Mouse (Mus musculus): ENCODE measurements at regions not wholly inside any gene's neighbourhood (a gene's known extent, or its start where the extent isn't known, plus 50 kb on each side); places are given as distances from the start of the nearest gene placed in this dataset.

DNA sequence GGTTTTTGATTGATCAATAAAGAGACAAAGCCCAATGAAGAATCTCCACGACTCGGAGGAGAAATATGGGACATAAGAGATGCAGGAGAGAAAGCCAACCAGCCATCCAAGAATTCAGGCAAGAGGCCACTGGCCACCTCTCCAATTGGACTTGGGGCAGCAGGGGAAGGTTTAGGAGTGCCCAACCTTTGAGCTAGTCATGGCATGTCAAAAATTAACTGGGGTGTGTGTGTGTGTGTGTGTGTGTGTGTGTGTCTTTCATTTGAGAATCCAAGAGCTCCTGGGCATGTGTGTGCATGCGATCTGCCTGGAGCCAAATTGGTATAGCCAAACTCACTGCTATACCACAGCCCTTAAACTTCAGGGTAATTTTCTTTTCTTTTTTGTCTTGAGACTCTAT lies 51.6 kb upstream of the Cecr2 start:
- Histone ChIP-seq H3K4me2 (no peak overlapping the region), H3K9me3 (no peaks in the 10 kb centered on the region), H3K27me3 (replicated peaks) (no peaks in the 10 kb centered on the region), H3K4me1 (no peaks in the 10 kb centered on the region), H3K27ac (no peak overlapping the region), H3K36me3 (replicated peaks) (no peaks in the 10 kb centered on the region), H3K4me3 (no peak overlapping the region), H3K9ac (no peak overlapping the region)
- ATAC-seq (replicated peaks): no peak
- 93% methylated on average over 3 of the region's 3 CpGs for WGBS

DNA sequence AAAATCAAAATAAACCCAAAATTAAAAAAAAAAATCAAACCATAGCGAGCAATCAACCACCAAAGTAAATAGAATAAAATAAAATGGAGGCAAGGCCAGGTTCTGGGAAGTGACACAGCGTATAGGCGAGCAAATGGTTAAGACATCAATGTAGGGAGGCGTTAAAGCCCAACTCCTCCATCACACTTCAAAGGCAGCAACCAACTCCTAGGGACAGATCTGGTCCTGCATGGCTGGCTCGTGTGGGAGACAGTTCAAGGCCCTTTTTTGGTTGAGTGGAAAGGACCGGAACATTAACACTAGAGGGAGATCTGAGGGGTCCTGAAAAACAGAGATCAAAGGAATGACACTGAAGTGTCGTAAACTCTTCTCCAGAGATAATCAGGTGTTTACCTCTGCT lies 53.8 kb upstream of the Cecr2 start:
- Histone ChIP-seq H3K36me3 (replicated peaks) (no peaks in the 10 kb centered on the region), H3K4me3 (no peak overlapping the region), H3K27me3 (replicated peaks) (no peaks in the 10 kb centered on the region), H3K9ac (no peak overlapping the region), H3K4me1 (no peaks in the 10 kb centered on the region), H3K4me2 (no peak overlapping the region), H3K27ac (no peak overlapping the region), H3K9me3 (no peaks in the 10 kb centered on the region)
- WGBS: 75% methylated on average over 7 of the region's 7 CpGs
- ATAC-seq (replicated peaks): no peak

GRCm38 (mm10) chr6:120609858-120610257 lies 56.3 kb upstream of the Cecr2 start:
- H3K4me1 ChIP-seq: no peaks in the 10 kb centered on the region
- WGBS: 89% methylated on average over 4 of the region's 4 CpGs
- no peaks in the 10 kb centered on the region for H3K27me3 ChIP-seq (replicated peaks)
- no peak overlapping the region for H3K9ac ChIP-seq
- H3K4me2 ChIP-seq: no peak overlapping the region
- no peak for ATAC-seq (replicated peaks)
- no peaks in the 10 kb centered on the region for H3K36me3 ChIP-seq (replicated peaks)
- no peak overlapping the region for H3K4me3 ChIP-seq
- H3K9me3 ChIP-seq: no peaks in the 10 kb centered on the region
- H3K27ac ChIP-seq: no peak overlapping the region

GRCm38 (mm10) chr6:120605471-120605870 lies 60.7 kb upstream of the Cecr2 start:
- no peak overlapping the region for H3K9ac ChIP-seq
- no peaks in the 10 kb centered on the region for H3K4me1 ChIP-seq
- H3K9me3 ChIP-seq: no peaks in the 10 kb centered on the region
- H3K27ac ChIP-seq: no peak overlapping the region
- WGBS: 76% methylated on average over 2 of the region's 2 CpGs
- no peaks in the 10 kb centered on the region for H3K27me3 ChIP-seq (replicated peaks)
- no peak overlapping the region for H3K4me2 ChIP-seq
- ATAC-seq (replicated peaks): no peak
- no peaks in the 10 kb centered on the region for H3K36me3 ChIP-seq (replicated peaks)
- H3K4me3 ChIP-seq: no peak overlapping the region

GRCm38 (mm10) chr6:120604020-120604958 lies 61.9 kb upstream of the Cecr2 start:
- Histone ChIP-seq H3K4me3 (no peak overlapping the region), H3K9me3 (no peaks in the 10 kb centered on the region), H3K4me1 (no peaks in the 10 kb centered on the region), H3K27ac (no peak overlapping the region), H3K36me3 (replicated peaks) (no peaks in the 10 kb centered on the region), H3K27me3 (replicated peaks) (no peaks in the 10 kb centered on the region), H3K9ac (no peak overlapping the region), H3K4me2 (no peak overlapping the region)
- no peak for ATAC-seq (replicated peaks)
- WGBS: 34% methylated on average over 6 of the region's 6 CpGs

DNA sequence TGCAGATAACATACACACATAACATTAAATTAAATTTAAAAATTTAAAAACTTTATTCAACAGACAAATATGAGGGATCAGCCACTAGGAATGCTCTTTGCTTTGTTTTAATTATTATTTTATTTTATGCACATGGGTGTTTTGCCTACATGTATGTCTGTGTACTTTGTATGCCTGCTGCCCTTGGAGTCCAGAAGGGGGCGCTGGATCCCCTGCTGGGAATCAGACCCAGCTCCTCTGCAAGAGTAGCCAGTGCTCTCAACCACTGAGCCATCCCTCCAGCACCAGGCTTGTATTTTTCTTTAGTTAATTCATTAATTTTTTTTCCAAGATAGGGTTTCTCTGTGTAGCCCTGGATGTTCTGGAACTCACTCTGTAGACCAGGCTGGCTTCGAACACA lies 62.7 kb upstream of the Cecr2 start:
- no peaks in the 10 kb centered on the region for H3K27me3 ChIP-seq (replicated peaks)
- no peak overlapping the region for H3K4me3 ChIP-seq
- WGBS: 51% methylated on average over 2 of the region's 2 CpGs
- H3K27ac ChIP-seq: no peak overlapping the region
- no peak overlapping the region for H3K9ac ChIP-seq
- no peak overlapping the region for H3K4me2 ChIP-seq
- no peaks in the 10 kb centered on the region for H3K4me1 ChIP-seq
- H3K9me3 ChIP-seq: no peaks in the 10 kb centered on the region
- no peaks in the 10 kb centered on the region for H3K36me3 ChIP-seq (replicated peaks)
- no peak for ATAC-seq (replicated peaks)

DNA sequence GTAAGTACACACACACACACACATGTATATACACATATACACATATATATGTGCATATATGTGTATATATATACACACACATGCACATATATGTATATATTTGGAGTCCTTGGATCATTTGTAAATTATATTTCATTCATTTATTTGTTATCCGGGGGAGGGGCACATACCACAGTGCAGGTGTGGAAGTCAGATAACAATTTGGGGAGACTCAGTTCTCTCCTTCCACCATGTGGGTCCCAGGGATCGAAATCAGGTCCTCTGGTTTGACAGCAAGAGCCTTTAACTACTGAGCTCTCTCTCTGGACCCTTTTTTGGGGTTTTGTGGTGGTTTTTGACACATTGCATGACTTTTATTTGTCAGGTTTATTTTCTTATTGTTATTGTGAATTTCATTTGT lies 65.8 kb upstream of the Cecr2 start:
- no peak overlapping the region for H3K27ac ChIP-seq
- no peaks in the 10 kb centered on the region for H3K9me3 ChIP-seq
- H3K27me3 ChIP-seq (replicated peaks): no peaks in the 10 kb centered on the region
- no peak overlapping the region for H3K9ac ChIP-seq
- no peak for ATAC-seq (replicated peaks)
- no peaks in the 10 kb centered on the region for H3K4me1 ChIP-seq
- H3K36me3 ChIP-seq (replicated peaks): no peaks in the 10 kb centered on the region
- WGBS: 84% methylated on average over 2 of the region's 2 CpGs
- no peak overlapping the region for H3K4me2 ChIP-seq
- no peak overlapping the region for H3K4me3 ChIP-seq

DNA sequence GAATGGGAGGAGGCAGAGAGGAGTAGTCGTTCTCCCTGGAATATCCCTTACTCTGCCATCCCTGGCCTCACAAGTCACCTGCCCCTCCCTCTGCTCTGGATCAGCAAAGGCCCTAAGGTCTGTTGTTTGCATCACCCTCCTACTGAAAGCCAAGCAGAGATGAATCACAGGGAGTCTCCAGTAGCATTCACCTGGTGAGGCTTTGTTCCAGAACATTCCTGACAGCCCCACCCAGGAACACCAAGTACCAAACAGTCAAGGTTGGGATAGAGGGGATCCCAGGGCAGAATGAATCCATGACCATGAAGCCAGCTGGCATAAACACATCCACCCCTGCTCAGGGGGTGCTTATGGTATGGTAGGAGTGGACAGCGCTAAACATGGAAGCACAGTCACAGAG lies 67.4 kb upstream of the Hdhd5 start:
- Histone ChIP-seq H3K9ac (no peak overlapping the region), H3K36me3 (replicated peaks) (no peaks in the 10 kb centered on the region), H3K9me3 (no peaks in the 10 kb centered on the region), H3K4me3 (no peak overlapping the region), H3K4me1 (no peaks in the 10 kb centered on the region), H3K4me2 (no peak overlapping the region), H3K27ac (no peak overlapping the region), H3K27me3 (replicated peaks) (no peaks in the 10 kb centered on the region)
- 85% methylated on average over 2 of the region's 2 CpGs for WGBS
- no peak for ATAC-seq (replicated peaks)

DNA sequence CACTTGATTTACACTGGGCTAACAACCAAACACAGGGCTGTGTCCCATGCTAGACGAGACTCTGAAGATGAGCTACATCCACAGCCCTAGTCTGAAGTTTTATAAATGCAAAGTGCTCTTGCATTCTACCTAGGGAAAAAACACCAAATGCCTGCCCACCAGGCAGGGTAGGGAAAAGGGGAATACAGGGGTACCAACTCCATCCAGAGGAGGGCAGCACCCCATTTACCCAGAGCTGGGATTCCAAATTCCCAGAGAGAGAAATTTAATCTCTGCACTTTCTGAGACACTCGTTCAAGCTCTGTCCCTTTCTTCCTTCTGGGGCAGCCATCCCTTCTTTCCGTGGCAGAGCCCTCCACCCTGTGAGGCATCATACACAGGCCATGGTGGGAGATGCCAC lies 66.8 kb upstream of the Hdhd5 start:
- Histone ChIP-seq H3K36me3 (replicated peaks) (no peaks in the 10 kb centered on the region), H3K4me2 (no peak overlapping the region), H3K27ac (no peak overlapping the region), H3K27me3 (replicated peaks) (no peaks in the 10 kb centered on the region), H3K4me3 (no peak overlapping the region), H3K4me1 (no peaks in the 10 kb centered on the region), H3K9me3 (no peaks in the 10 kb centered on the region), H3K9ac (no peak overlapping the region)
- WGBS: 45% methylated on average over 3 of the region's 3 CpGs
- ATAC-seq (replicated peaks): no peak

GRCm38 (mm10) chr6:120596717-120597116 lies 65.6 kb upstream of the Hdhd5 start:
- Histone ChIP-seq H3K4me3 (no peak overlapping the region), H3K27me3 (replicated peaks) (no peaks in the 10 kb centered on the region), H3K27ac (no peak overlapping the region), H3K9me3 (no peaks in the 10 kb centered on the region), H3K36me3 (replicated peaks) (no peaks in the 10 kb centered on the region), H3K4me1 (peaks cover 8% of the 10 kb centered on the region), H3K4me2 (no peak overlapping the region), H3K9ac (no peak overlapping the region)
- 94% methylated on average over 3 of the region's 3 CpGs for WGBS
- ATAC-seq (replicated peaks): no peak

DNA sequence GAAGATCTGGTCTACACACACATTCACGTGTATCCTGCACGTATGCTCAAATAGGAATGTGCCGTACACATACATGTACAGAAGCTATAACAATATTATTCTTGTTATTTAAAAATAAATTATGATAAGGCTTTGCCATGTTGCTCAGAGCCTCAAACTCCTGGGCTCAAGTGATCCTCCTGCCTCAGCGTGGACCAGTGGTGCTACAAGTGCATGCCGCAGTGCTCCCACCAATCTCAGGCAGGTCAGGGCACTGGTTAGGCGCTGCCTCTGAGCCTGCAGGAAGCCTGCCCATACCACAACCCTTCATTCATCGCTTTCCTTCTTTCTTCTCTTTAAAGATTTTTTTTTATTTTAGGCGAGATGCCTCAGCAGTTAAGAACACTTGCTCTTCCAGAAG lies 63.3 kb upstream of the Hdhd5 start:
- Histone ChIP-seq H3K27ac (no peak overlapping the region), H3K9me3 (no peaks in the 10 kb centered on the region), H3K4me1 (peaks cover 8% of the 10 kb centered on the region), H3K36me3 (replicated peaks) (no peaks in the 10 kb centered on the region), H3K4me3 (no peak overlapping the region), H3K9ac (no peak overlapping the region), H3K27me3 (replicated peaks) (no peaks in the 10 kb centered on the region), H3K4me2 (no peak overlapping the region)
- WGBS: 92% methylated on average over 8 of the region's 8 CpGs
- ATAC-seq (replicated peaks): no peak

GRCm38 (mm10) chr6:120592705-120593104 lies 61.6 kb upstream of the Hdhd5 start:
- H3K9ac ChIP-seq: no peak overlapping the region
- H3K27me3 ChIP-seq (replicated peaks): no peaks in the 10 kb centered on the region
- no peak overlapping the region for H3K27ac ChIP-seq
- no peaks in the 10 kb centered on the region for H3K9me3 ChIP-seq
- no peak overlapping the region for H3K4me2 ChIP-seq
- 35% methylated on average over 7 of the region's 7 CpGs for WGBS
- peaks cover 8% of the 10 kb centered on the region for H3K4me1 ChIP-seq
- no peak overlapping the region for H3K4me3 ChIP-seq
- H3K36me3 ChIP-seq (replicated peaks): no peaks in the 10 kb centered on the region
- no peak for ATAC-seq (replicated peaks)

DNA sequence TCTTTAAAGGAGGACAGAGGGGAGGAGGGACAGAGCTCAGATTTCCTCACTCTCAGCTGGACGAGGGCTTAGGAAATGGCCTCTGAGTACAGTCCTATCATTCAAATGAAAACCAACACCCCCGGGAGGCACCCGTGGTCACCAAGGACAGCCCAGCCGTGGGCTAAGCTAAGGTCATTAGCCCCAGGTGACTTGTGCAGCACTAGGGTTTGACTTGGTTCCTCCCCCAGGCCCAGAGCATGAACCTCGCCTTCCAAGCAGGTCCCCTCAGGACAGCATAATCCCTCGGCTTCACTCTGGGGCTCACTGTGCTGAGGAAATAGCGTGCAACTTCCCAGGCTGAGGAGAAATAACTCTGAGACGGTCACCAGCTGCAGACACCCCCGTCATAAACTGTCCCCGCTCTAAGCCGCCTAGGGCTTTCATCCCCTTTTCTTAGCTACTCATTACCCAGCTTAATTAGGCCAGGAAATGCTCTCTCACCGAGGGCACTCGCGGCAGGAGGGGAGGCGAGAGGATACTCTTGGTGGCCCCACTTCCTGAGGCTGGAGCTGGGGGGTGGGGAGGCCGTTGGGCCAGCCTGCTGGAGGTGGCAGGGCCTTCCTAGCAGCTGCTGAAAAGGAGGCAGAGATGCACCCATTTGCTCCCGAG lies 61.0 kb upstream of the Hdhd5 start:
- H3K27me3 ChIP-seq (replicated peaks): no peaks in the 10 kb centered on the region
- no peak overlapping the region for H3K9ac ChIP-seq
- no peaks in the 10 kb centered on the region for H3K9me3 ChIP-seq
- H3K4me1 ChIP-seq: peaks cover 8% of the 10 kb centered on the region
- H3K36me3 ChIP-seq (replicated peaks): no peaks in the 10 kb centered on the region
- H3K27ac ChIP-seq: no peak overlapping the region
- H3K4me2 ChIP-seq: no peak overlapping the region
- no peak overlapping the region for H3K4me3 ChIP-seq
- ATAC-seq (replicated peaks): peak; percentile 48; the same call in 1 of the 2 replicates
- WGBS: 5% methylated on average over 17 of the region's 17 CpGs

Data from midbrain, embryonic 15.5 days (tissue).